Mouse (Mus musculus) kidney, embryonic 16.5 days (tissue): ENCODE data around the gene Tnfrsf9. TPM values are rescaled to one million over a fixed set of nuclear protein-coding genes. Genes with fewer than 3 reads are reported as not detected.

Experiments used
- ATAC-seq: fragments of 200-750 bp; cut with Nextera tagmentation; 2 replicates; pipeline ENCODE4 v1.8.0; 2017; ENCODE audit warnings: moderate TSS enrichment; ENCODE audit not compliant: low FRiP score, low TSS enrichment
- H3K27ac ChIP-seq: fragments of 300-500 bp; sonication (generic); 2 replicates; pipeline ENCODE4 v1.5.1; 2014; ENCODE audit warnings: low read length
- H3K27me3 ChIP-seq: fragments of 300-500 bp; sonication (generic); 2 replicates; pipeline ENCODE4 v1.6.1; 2014; ENCODE audit warnings: low read length, control low read depth, mixed read lengths; ENCODE audit not compliant: insufficient read depth
- H3K36me3 ChIP-seq: fragments of 300-500 bp; sonication (generic); 2 replicates; pipeline ENCODE4 v1.6.1; 2014; ENCODE audit warnings: low read length, control low read depth, mixed read lengths; ENCODE audit not compliant: insufficient read depth
- H3K4me1 ChIP-seq: fragments of 300-500 bp; sonication (generic); 2 replicates; pipeline ENCODE4 v1.6.1; 2014; ENCODE audit warnings: low read length, control low read depth, mixed read lengths; ENCODE audit not compliant: insufficient read depth
- H3K4me2 ChIP-seq: fragments of 300-500 bp; sonication (generic); replicated peaks from 2 replicates; pipeline ENCODE4 v1.6.1; 2014; ENCODE audit warnings: low read depth, low read length
- H3K4me3 ChIP-seq: fragments of 300-500 bp; sonication (generic); 2 replicates; pipeline ENCODE4 v1.5.1; 2014; ENCODE audit warnings: mild to moderate bottlenecking, low read length
- H3K9ac ChIP-seq: fragments of 300-500 bp; sonication (generic); replicated peaks from 2 replicates; pipeline ENCODE4 v1.6.1; 2014; ENCODE audit warnings: low read length
- H3K9me3 ChIP-seq: fragments of 300-500 bp; sonication (generic); 2 replicates; pipeline ENCODE4 v1.6.1; 2016; ENCODE audit warnings: low read length, control low read depth
- WGBS: fragments of 180-500 bp; shearing (Covaris S2); extraction: QIAGEN DNeasy Blood & Tissue Kit; methylation state at CpG from one replicate; pipeline ENCODE4 v1.1.7; 2014; 5-methylcytosine and 5-hydroxymethylcytosine counted together
- polyA plus RNA-seq: library from polyadenylated mRNA; unstranded; fragments of >200 nt; fragmentation: Nextera tagmentation; extraction: Ambion mirVana; gene quantifications from 2 replicates; pipeline ENCODE4 v1.2.1, GENCODE M21; 2015

Gene Tnfrsf9
- polyA plus RNA-seq, 1 experiment from 2014 or later = 0.40 TPM

GRCm38 (mm10) chr4:150889955-150890315 is 24.4 kb upstream of the Tnfrsf9 start:
- Histone ChIP-seq H3K27me3 (no peaks in the 10 kb centered on the region), H3K9me3 (no peaks in the 10 kb centered on the region), H3K4me3 (0 out of 2 replicates have a peak overlapping the region, but pooled peaks have one; percentile 5), H3K4me2 (peak overlapping the region; percentile 40), H3K4me1 (peaks cover 30% of the 10 kb centered on the region), H3K9ac (peak overlapping the region; percentile 26; the same call in 1 of the 2 replicates), H3K27ac (peak overlapping the region; percentile 80), H3K36me3 (no peaks in the 10 kb centered on the region)
- ATAC-seq = no peak
- WGBS = 28% methylated on average over 13 of the region's 13 CpGs

GRCm38 (mm10) chr4:150891308-150891707 is 23.1 kb upstream of the Tnfrsf9 start:
- 63% methylated on average over 5 of the region's 5 CpGs for WGBS

GRCm38 (mm10) chr4:150894718-150895501 is 19.5 kb upstream of the Tnfrsf9 start:
- Histone ChIP-seq H3K9ac (no peak overlapping the region), H3K36me3 (peaks cover 30% of the 10 kb centered on the region), H3K4me3 (no peak overlapping the region), H3K4me1 (peaks cover 14% of the 10 kb centered on the region), H3K27ac (no peak overlapping the region), H3K9me3 (no peaks in the 10 kb centered on the region), H3K4me2 (no peak overlapping the region), H3K27me3 (no peaks in the 10 kb centered on the region)
- no peak for ATAC-seq
- 51% methylated on average over 8 of the region's 8 CpGs for WGBS

More at GRCm38 (mm10) chr4:150891308-150891707, 23.1 kb upstream of the Tnfrsf9 start:
- H3K9me3 ChIP-seq = no peaks in the 10 kb centered on the region
- ATAC-seq = no peak
- no peaks in the 10 kb centered on the region for H3K27me3 ChIP-seq
- no peak overlapping the region for H3K4me2 ChIP-seq
- H3K27ac ChIP-seq = no peak overlapping the region
- no peak overlapping the region for H3K9ac ChIP-seq
- peaks cover 32% of the 10 kb centered on the region for H3K4me1 ChIP-seq
- H3K4me3 ChIP-seq = no peak overlapping the region
- peaks cover under 1% of the 10 kb centered on the region; the same call in 1 of the 2 replicates for H3K36me3 ChIP-seq

GRCm38 (mm10) chr4:150896896-150897624 is 17.3 kb upstream of the Tnfrsf9 start:
- no peak for ATAC-seq
- H3K4me1 ChIP-seq = 0 out of 2 replicates have a peak, but pooled peaks cover 7% of the 10 kb centered on the region
- no peak overlapping the region for H3K9ac ChIP-seq
- H3K27me3 ChIP-seq = no peaks in the 10 kb centered on the region
- H3K27ac ChIP-seq = no peak overlapping the region
- H3K4me3 ChIP-seq = no peak overlapping the region
- no peaks in the 10 kb centered on the region for H3K9me3 ChIP-seq
- 93% methylated on average over 26 of the region's 26 CpGs for WGBS
- peaks cover 46% of the 10 kb centered on the region for H3K36me3 ChIP-seq
- no peak overlapping the region for H3K4me2 ChIP-seq

- Histone ChIP-seq H3K27ac (no peak overlapping the region), H3K36me3 (peaks cover 63% of the 10 kb centered on the region), H3K4me2 (no peak overlapping the region), H3K9ac (0 out of 2 replicates have a peak overlapping the region, but pooled peaks have one; percentile 18), H3K4me1 (peaks cover 14% of the 10 kb centered on the region; the same call in 1 of the 2 replicates), H3K9me3 (no peaks in the 10 kb centered on the region), H3K4me3 (no peak overlapping the region), H3K27me3 (no peaks in the 10 kb centered on the region)
- WGBS = 48% methylated on average over 13 of the region's 13 CpGs
- 0 out of 2 replicates have a peak, but pooled peaks have one; percentile 24 for ATAC-seq
These were observed 15.5 kb upstream of the Tnfrsf9 start for GRCm38 (mm10) chr4:150898716-150899365.

- peaks cover 74% of the 10 kb centered on the region for H3K36me3 ChIP-seq
- H3K27me3 ChIP-seq = no peaks in the 10 kb centered on the region
- no peak overlapping the region for H3K4me2 ChIP-seq
- no peak overlapping the region for H3K4me3 ChIP-seq
- peaks cover 8% of the 10 kb centered on the region; the same call in 1 of the 2 replicates for H3K4me1 ChIP-seq
- no peak overlapping the region for H3K27ac ChIP-seq
- ATAC-seq = no peak
- 89% methylated on average over 13 of the region's 13 CpGs for WGBS
- no peaks in the 10 kb centered on the region for H3K9me3 ChIP-seq
- H3K9ac ChIP-seq = no peak overlapping the region
These were observed 13.9 kb upstream of the Tnfrsf9 start for GRCm38 (mm10) chr4:150900486-150900885.

- H3K4me3 ChIP-seq = no peak overlapping the region
- peak; percentile 27; the same call in 1 of the 2 replicates for ATAC-seq
- no peaks in the 10 kb centered on the region for H3K9me3 ChIP-seq
- peak overlapping the region; percentile 71 for H3K27ac ChIP-seq
- H3K27me3 ChIP-seq = no peaks in the 10 kb centered on the region
- H3K9ac ChIP-seq = no peak overlapping the region
- 52% methylated on average over 9 of the region's 9 CpGs for WGBS
- peaks cover 8% of the 10 kb centered on the region; the same call in 1 of the 2 replicates for H3K4me1 ChIP-seq
- H3K4me2 ChIP-seq = no peak overlapping the region; the same call in 1 of the 2 replicates
- H3K36me3 ChIP-seq = peaks cover 76% of the 10 kb centered on the region
These were observed 12.7 kb upstream of the Tnfrsf9 start for GRCm38 (mm10) chr4:150901651-150902050.

GRCm38 (mm10) chr4:150902062-150902461 is 12.3 kb upstream of the Tnfrsf9 start:
- Histone ChIP-seq H3K4me1 (peaks cover 8% of the 10 kb centered on the region; the same call in 1 of the 2 replicates), H3K4me2 (no peak overlapping the region; the same call in 1 of the 2 replicates), H3K27me3 (no peaks in the 10 kb centered on the region), H3K9ac (no peak overlapping the region), H3K4me3 (no peak overlapping the region), H3K36me3 (peaks cover 72% of the 10 kb centered on the region), H3K27ac (peak overlapping the region; percentile 71), H3K9me3 (no peaks in the 10 kb centered on the region)
- peak; percentile 81 for ATAC-seq
- 52% methylated on average over 12 of the region's 12 CpGs for WGBS

- Histone ChIP-seq H3K27ac (no peak overlapping the region), H3K4me3 (no peak overlapping the region), H3K27me3 (no peaks in the 10 kb centered on the region), H3K9me3 (no peaks in the 10 kb centered on the region), H3K4me2 (no peak overlapping the region), H3K36me3 (peaks cover 61% of the 10 kb centered on the region), H3K9ac (no peak overlapping the region), H3K4me1 (peaks cover 8% of the 10 kb centered on the region; the same call in 1 of the 2 replicates)
- 91% methylated on average over 14 of the region's 14 CpGs for WGBS
- no peak for ATAC-seq
These were observed 11.1 kb upstream of the Tnfrsf9 start for GRCm38 (mm10) chr4:150903091-150903742.
